Mouse (Mus musculus): ENCODE measurements around the gene Cmss1. TPM values are rescaled to one million over a fixed set of nuclear protein-coding genes. Genes with fewer than 3 reads are reported as not detected.

The Cmss1 gene
- polyA plus RNA-seq, 1 experiment from 2014 or later: 50.4 TPM

DNA sequence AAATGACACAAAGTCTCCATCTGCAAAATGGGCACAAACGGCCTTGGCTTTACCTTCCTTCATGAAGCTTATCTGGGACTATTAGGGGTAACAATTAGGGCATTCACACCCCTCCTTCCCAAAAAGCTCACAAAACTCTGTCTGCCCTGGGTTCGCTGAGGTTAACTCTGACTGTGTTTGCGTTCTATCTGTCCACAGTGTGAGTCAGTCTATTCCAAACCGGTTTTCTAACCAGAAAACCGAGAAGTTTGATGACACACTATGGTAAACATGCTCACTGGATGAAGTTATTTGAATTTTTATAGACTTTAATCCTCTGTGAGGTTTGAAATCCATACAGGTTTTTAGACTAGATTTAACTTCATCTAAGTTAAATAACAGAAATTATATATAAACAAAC is 81.6 kb downstream of the Cmss1 start:
- DNase-seq (ENCODE audit: low spot score): no peak

GRCm38 (mm10) chr16:57515636-57516035 is 91.0 kb downstream of the Cmss1 start:
- ATAC-seq (replicated peaks; ENCODE audit: low FRiP score, low read depth): no peak
- Histone ChIP-seq H3K4me2 (ENCODE audit: low read length) (no peak overlapping the region), H3K27ac (no peak overlapping the region), H3K9me3 (replicated peaks; ENCODE audit: low read length) (no peaks in the 10 kb centered on the region), H3K27me3 (ENCODE audit: insufficient read depth, low read length) (no peaks in the 10 kb centered on the region), H3K4me3 (replicated peaks; ENCODE audit: low read depth, low read length) (no peak overlapping the region), H3K4me1 (replicated peaks; ENCODE audit: insufficient read depth, low read length) (no peaks in the 10 kb centered on the region), H3K36me3 (ENCODE audit: insufficient read depth, low read length) (no peaks in the 10 kb centered on the region), H3K9ac (ENCODE audit: low read depth, low read length) (no peak overlapping the region)
- no peak for TF ChIP-seq CTCF (IDR thresholded peaks at IDR 0.05; ENCODE audit: low read depth)
- WGBS: 60% methylated on average over 10 of the region's 10 CpGs
- no peak for DNase-seq (ENCODE audit: low spot score)

More for the DNA sequence above, 81.6 kb downstream of the Cmss1 start:
- H3K4me2 ChIP-seq (ENCODE audit: low read length): no peak overlapping the region
- no peaks in the 10 kb centered on the region for H3K27me3 ChIP-seq (ENCODE audit: insufficient read depth, low read length)
- H3K9me3 ChIP-seq (replicated peaks; ENCODE audit: low read length): no peaks in the 10 kb centered on the region
- H3K4me1 ChIP-seq (replicated peaks; ENCODE audit: insufficient read depth, low read length): no peaks in the 10 kb centered on the region
- ATAC-seq (replicated peaks; ENCODE audit: low FRiP score, low read depth): no peak
- 78% methylated on average over 5 of the region's 5 CpGs for WGBS
- no peak overlapping the region for H3K4me3 ChIP-seq (replicated peaks; ENCODE audit: low read depth, low read length)
- no peak overlapping the region for H3K9ac ChIP-seq (ENCODE audit: low read depth, low read length)
- H3K27ac ChIP-seq: no peak overlapping the region
- no peaks in the 10 kb centered on the region for H3K36me3 ChIP-seq (ENCODE audit: insufficient read depth, low read length)
- TF ChIP-seq CTCF (IDR thresholded peaks at IDR 0.05; ENCODE audit: low read depth): no peak

DNA sequence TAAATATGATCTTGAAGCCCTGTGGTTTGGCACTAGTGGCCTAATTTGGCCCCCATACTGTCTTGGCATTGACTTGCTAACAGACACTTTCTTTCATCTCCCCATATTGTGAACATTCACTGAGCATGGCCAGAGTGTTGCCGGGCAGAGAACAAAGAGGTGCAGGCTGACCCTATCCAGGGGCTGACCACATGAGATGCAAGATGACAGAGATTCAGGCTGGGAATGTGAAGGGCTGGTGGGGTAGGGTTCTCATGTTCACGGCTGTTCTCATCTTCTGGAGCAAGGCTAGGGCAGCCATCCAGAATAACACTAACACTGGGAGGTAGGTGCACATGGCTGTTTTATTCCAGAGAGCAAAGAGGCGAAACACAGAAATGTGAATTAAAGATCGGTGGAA is 92.3 kb downstream of the Cmss1 start:
- Histone ChIP-seq H3K27ac (no peak overlapping the region), H3K27me3 (ENCODE audit: insufficient read depth, low read length) (no peaks in the 10 kb centered on the region), H3K36me3 (ENCODE audit: insufficient read depth, low read length) (no peaks in the 10 kb centered on the region), H3K4me3 (replicated peaks; ENCODE audit: low read depth, low read length) (no peak overlapping the region), H3K4me2 (ENCODE audit: low read length) (no peak overlapping the region), H3K9me3 (replicated peaks; ENCODE audit: low read length) (no peaks in the 10 kb centered on the region), H3K4me1 (replicated peaks; ENCODE audit: insufficient read depth, low read length) (no peaks in the 10 kb centered on the region), H3K9ac (ENCODE audit: low read depth, low read length) (no peak overlapping the region)
- DNase-seq (ENCODE audit: low spot score) (no peak), ATAC-seq (replicated peaks; ENCODE audit: low FRiP score, low read depth) (no peak)
- WGBS: 65% methylated on average over 4 of the region's 4 CpGs
- TF ChIP-seq CTCF (IDR thresholded peaks at IDR 0.05; ENCODE audit: low read depth): no peak

DNA sequence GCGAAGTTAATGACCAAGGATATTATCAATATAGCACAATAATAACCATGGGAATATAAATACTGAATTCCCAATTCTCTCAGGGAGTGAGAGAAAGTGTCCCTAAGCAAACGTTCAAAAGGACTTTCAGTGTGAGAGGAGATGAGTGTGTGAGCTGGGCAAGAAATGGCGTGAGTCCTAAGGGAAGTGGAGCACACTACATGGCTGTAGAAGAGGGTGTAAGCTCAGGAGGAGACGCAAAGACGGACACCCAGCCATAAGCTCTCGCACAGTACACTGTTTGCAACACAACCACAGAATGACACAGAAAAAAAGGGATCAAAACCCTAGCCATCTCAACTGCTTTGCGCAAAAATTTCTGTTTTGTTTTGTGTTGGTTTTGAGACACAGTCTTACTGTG is 93.1 kb downstream of the Cmss1 start:
- WGBS: 87% methylated on average over 7 of the region's 7 CpGs
- no peaks in the 10 kb centered on the region for H3K27me3 ChIP-seq (ENCODE audit: insufficient read depth, low read length)
- H3K4me2 ChIP-seq (ENCODE audit: low read length): no peak overlapping the region
- TF ChIP-seq CTCF (IDR thresholded peaks at IDR 0.05; ENCODE audit: low read depth): no peak
- no peak overlapping the region for H3K27ac ChIP-seq
- H3K36me3 ChIP-seq (ENCODE audit: insufficient read depth, low read length): no peaks in the 10 kb centered on the region
- H3K9me3 ChIP-seq (replicated peaks; ENCODE audit: low read length): no peaks in the 10 kb centered on the region
- no peak overlapping the region for H3K9ac ChIP-seq (ENCODE audit: low read depth, low read length)
- ATAC-seq (replicated peaks; ENCODE audit: low FRiP score, low read depth) (no peak), DNase-seq (ENCODE audit: low spot score) (no peak)
- H3K4me3 ChIP-seq (replicated peaks; ENCODE audit: low read depth, low read length): no peak overlapping the region
- no peaks in the 10 kb centered on the region for H3K4me1 ChIP-seq (replicated peaks; ENCODE audit: insufficient read depth, low read length)

DNA sequence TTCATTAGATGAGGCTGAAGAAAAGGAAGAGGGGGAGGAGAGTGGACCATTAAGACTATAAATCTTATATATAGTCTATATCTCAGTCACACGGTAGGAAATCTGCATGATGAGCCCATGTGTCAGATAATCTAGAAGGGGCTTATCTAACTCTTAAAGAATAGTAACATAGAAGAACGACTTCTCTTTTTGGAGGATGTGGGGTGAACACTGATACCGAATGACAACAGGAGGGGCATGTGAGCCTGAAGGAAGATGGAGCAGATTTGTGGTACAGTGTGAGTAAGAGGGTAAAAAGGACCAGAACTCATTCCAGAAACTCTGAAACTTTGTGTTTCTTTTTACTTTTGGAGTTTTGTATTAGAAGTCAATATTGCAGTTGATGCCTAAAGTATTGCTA is 97.6 kb downstream of the Cmss1 start:
- H3K27ac ChIP-seq: no peak overlapping the region
- no peaks in the 10 kb centered on the region for H3K4me1 ChIP-seq (replicated peaks; ENCODE audit: insufficient read depth, low read length)
- WGBS: 63% methylated on average over 3 of the region's 3 CpGs
- no peaks in the 10 kb centered on the region for H3K9me3 ChIP-seq (replicated peaks; ENCODE audit: low read length)
- ATAC-seq (replicated peaks; ENCODE audit: low FRiP score, low read depth) (no peak), DNase-seq (ENCODE audit: low spot score) (no peak)
- H3K4me3 ChIP-seq (replicated peaks; ENCODE audit: low read depth, low read length): no peak overlapping the region
- no peak overlapping the region for H3K4me2 ChIP-seq (ENCODE audit: low read length)
- no peak overlapping the region for H3K9ac ChIP-seq (ENCODE audit: low read depth, low read length)
- H3K36me3 ChIP-seq (ENCODE audit: insufficient read depth, low read length): no peaks in the 10 kb centered on the region
- no peaks in the 10 kb centered on the region for H3K27me3 ChIP-seq (ENCODE audit: insufficient read depth, low read length)
- no peak for TF ChIP-seq CTCF (IDR thresholded peaks at IDR 0.05; ENCODE audit: low read depth)

DNA sequence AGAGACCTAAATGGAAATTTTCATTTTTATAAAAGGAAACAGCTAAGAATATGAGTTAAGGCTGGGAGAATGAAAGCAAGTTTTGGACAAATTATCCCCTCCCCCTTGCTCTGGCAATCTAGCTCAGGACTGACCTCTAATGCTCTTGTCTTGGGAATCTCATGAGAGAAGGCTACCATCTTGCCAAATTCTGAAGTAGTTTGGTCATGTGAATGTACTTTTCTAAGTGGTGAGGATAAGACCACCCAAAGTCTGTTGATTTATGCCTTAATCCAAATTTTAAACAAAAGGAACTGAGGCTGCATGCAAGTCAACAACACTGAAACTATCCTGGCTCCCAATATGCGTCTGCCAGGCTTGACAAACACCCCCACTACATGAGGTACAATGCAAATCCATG is 98.3 kb downstream of the Cmss1 start:
- H3K9ac ChIP-seq (ENCODE audit: low read depth, low read length): no peak overlapping the region
- H3K4me1 ChIP-seq (replicated peaks; ENCODE audit: insufficient read depth, low read length): no peaks in the 10 kb centered on the region
- H3K27ac ChIP-seq: no peak overlapping the region
- ATAC-seq (replicated peaks; ENCODE audit: low FRiP score, low read depth) (no peak), DNase-seq (ENCODE audit: low spot score) (no peak)
- no peak overlapping the region for H3K4me3 ChIP-seq (replicated peaks; ENCODE audit: low read depth, low read length)
- H3K27me3 ChIP-seq (ENCODE audit: insufficient read depth, low read length): no peaks in the 10 kb centered on the region
- WGBS: 82% methylated on average over 1 of the region's 1 CpGs
- no peak for TF ChIP-seq CTCF (IDR thresholded peaks at IDR 0.05; ENCODE audit: low read depth)
- no peaks in the 10 kb centered on the region for H3K36me3 ChIP-seq (ENCODE audit: insufficient read depth, low read length)
- H3K4me2 ChIP-seq (ENCODE audit: low read length): no peak overlapping the region
- H3K9me3 ChIP-seq (replicated peaks; ENCODE audit: low read length): no peaks in the 10 kb centered on the region

DNA sequence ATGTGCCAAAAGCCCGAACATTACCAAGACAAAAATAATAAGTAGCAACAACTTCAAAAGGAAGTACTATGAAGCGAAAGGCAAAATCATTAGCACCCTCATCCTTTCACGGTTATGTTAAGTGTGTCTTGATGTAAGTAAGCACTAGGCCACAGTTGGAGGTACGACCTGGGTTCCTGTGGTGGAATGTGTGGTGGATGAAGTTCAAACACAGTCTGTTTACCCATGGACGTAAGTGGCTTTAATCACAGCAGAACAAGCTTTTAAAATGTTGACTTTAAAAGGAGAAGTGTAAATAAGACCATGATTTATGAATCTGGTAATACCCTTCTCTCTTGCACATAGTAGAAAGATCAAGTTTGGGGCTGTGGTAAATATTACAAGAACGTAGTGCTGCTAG is 100.5 kb downstream of the Cmss1 start:
- Histone ChIP-seq H3K9me3 (replicated peaks; ENCODE audit: low read length) (no peaks in the 10 kb centered on the region), H3K27ac (no peak overlapping the region), H3K36me3 (ENCODE audit: insufficient read depth, low read length) (no peaks in the 10 kb centered on the region), H3K4me2 (ENCODE audit: low read length) (no peak overlapping the region), H3K27me3 (ENCODE audit: insufficient read depth, low read length) (no peaks in the 10 kb centered on the region), H3K9ac (ENCODE audit: low read depth, low read length) (no peak overlapping the region), H3K4me1 (replicated peaks; ENCODE audit: insufficient read depth, low read length) (no peaks in the 10 kb centered on the region), H3K4me3 (replicated peaks; ENCODE audit: low read depth, low read length) (no peak overlapping the region)
- WGBS: 53% methylated on average over 6 of the region's 6 CpGs
- peak; percentile 18 for DNase-seq (ENCODE audit: low spot score)
- ATAC-seq (replicated peaks; ENCODE audit: low FRiP score, low read depth): no peak
- TF ChIP-seq CTCF (IDR thresholded peaks at IDR 0.05; ENCODE audit: low read depth): no peak

Data from kidney, postnatal 0 days (tissue).